Mouse (Mus musculus) kidney, adult 8-10 months (tissue): ENCODE results near the gene Pdzk1ip1.

Experiments used
- DNase-seq, 2 experiments: peaks; one replicate each; pipeline ENCODE4 v3.0.0; 2022

Gene Pdzk1ip1

DNA sequence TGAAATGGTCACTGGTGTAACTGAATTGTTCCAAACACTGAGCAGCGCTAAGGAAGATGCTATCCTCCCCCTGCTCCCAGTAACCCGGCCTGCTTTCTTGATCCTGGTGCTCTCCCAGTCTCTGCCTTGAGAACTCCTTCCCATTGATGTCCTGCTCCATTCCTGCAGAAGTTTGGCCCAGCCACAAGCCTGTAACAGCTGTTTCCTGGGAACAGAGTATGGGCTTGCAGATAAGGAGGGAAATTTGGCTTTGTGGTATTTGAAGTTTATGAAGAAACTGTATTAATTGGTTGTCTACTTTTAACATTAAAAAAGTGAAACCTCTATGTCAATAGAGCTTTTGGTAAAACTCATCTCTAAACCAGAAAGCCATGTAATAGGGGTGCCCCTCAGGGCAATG lies 35.0 kb downstream of the Pdzk1ip1 start:
- no peak for DNase-seq

DNA sequence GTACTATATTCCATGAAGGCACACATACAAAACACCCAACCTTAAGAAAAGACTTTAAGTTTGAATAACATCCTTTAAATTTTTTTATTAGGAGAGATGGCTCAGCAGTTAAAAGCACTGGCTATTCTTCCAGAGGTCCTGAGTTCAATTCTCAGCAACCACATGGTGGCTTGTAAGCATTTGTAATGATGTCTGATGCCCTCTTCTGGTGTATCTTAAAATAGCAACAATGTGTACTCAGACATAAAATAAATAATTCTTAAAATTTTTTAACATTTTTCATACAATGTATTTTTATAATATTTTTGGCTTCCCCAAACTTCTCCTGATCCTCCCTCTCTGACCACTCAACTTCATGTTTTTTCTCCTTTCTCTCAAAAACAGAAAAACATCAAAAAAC lies 36.2 kb downstream of the Pdzk1ip1 start:
- no peak for DNase-seq

DNA sequence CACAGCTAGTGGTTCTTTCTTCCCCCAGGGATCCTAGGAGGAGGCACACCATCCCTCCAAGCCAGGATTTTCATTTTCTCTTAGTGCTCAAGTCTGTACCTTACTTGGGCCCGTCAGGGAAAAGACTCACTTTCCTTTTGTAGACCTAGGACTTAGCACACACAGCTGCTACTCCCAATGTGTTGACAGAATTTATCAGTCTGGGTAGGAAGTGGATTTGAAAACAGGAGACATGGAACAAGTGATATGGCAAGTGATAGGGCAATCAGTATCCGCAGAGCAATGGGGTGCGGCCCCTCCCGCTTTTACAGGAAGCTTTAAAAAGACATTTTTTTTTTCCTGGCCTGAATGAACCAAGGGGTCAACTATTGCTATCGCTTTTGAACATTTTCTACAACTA lies 44.6 kb downstream of the Pdzk1ip1 start:
- no peak for DNase-seq

DNA sequence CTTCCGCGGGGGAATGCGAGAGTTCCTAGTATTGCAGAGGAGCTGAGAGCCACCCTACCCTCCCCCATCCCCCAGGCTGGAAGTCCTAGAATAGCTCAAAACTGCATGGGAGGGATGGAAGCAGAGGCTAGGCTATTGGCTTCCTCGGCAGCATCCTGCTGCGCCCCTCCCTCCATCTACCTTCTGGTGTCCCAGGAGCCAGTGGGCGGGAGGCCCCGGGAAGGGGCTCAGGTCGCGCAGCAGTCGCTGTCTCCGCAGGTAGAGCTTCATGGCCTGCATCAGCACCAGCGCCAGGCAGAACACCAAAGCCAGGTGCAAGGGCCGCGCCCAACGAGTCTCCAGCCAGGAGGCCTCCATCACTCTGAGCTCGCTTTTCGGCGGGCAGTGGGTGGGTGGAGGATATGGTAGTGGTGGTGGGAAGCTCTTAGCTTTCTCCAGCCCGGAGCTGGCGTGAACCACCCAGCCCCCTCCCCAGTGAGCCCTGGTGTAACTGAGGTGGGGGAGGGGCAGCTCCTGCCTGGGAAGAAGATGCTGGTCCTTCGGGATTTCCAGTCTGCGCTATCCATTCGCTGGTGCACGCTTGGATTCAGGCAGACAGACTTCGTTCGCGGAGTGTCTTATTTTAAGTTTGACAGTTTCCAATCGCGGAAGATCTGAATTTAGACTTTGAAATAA lies 45.2 kb downstream of the Pdzk1ip1 start, which contains the start of gene Cyp4x1:
TSS of gene Cyp4x1 (minus strand) at position 661 of the 675 bp plus-strand sequence.
- DNase-seq, result no peak

DNA sequence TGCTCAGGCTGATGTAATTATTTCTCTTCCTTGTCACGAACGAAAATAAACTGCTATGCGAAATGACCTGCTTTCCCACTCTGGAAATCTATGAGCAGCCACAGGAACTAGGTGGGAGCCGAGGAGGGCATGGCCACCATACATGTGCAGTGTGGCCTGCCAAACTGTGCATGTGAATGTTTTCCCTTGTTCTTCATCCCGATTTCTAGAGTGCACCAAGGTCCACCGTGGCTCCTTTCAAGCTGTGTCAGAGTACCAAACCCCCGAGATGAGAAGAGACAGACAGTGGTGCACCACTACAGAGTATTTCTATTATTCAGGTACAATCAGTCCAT lies 45.8 kb downstream of the Pdzk1ip1 start:
- DNase-seq, result no peak
